Mouse (Mus musculus): ENCODE data around the gene Olfr658.

DNA sequence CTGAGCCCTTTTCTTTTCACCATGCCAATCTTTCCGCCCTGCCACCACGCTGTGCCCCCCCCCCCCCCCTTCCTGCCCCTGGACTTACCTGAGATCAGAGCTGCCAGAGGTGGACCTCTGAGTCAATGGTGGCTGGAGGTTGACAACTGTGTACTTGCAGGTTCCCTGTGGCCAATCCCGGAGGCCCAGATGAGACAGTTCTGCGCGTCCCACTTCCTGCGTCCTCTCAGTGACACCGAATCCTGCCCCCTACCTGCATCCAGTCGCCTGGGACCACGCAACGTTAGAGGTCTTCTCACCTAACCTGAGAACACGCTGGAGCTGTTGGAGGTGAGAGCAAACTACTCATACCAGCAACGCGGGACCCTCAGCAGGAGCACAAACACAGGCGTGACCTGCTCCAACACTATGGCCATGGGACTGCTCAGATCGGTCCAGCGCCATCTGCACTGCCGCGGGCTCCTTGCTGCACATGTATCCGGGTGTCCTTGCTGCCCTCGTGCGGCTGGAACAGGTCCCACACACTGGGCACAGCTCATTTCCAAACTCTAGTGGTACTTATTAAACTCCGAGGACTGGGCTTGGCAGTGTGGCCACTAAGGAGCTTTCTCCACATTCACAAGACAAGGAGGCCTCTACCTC is at the start of gene Olfr658:
- TF ChIP-seq GATA2 (IDR thresholded peaks at IDR 0.05; ENCODE audit: borderline replicate concordance, low read depth, low read length), result no peak
- TF ChIP-seq CTCF (IDR thresholded peaks at IDR 0.05; ENCODE audit: low read depth, low read length), result no peak

Data from G1E (cell line).